Mouse (Mus musculus): Measurements from ENCODE around the gene Tiam2.

DNA sequence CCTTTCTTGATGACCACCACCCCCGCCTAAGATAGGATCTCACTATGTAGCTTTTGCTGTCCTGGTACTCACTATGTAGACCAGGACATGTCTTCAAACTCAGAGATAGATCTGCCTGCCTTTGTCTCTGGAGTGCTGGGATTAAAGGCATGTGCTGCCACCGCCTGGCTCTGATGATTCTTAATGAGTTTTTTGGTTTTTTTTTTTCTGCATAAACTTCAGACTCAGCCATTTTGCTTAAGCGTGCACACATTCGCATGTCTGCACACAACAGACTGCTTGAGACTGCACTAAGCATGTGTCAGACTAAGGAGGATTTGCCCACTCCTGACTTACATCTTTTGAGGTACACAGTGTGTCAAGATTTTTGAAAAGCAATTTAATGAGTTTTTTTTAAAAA lies 24.0 kb downstream of the Tiam2 start:
- TF ChIP-seq CTCF (IDR thresholded peaks at IDR 0.05; ENCODE audit: borderline replicate concordance, insufficient read depth, low read depth, low read length) (0 out of 2 replicates have a peak, but pooled peaks have one; percentile 24), POLR2A (IDR thresholded peaks at IDR 0.05; ENCODE audit: borderline replicate concordance, insufficient read depth, low read length) (no peak)

All from cerebellum, adult 2 months (tissue).